In genomic region chr11:114198317-114199032, GRCm38 (mm10) we compare ENCODE assay signal across 8 mouse cellular contexts.
DNase-seq lines count a peak whose midpoint lies in the region; ATAC-seq and TF ChIP-seq lines count a peak whose summit lies in the region.

No protein-coding gene starts in this region.

- peak; percentile 53; the same call in 1 of the 2 replicates for ATAC-seq in hindbrain, embryonic 14.5 days (ENCODE audit: low FRiP score)
- ATAC-seq in lung, postnatal 0 days = peak; percentile 97

- TF ChIP-seq EP300 in lung, postnatal 0 days (IDR thresholded peaks at IDR 0.05) = peak; percentile 96

- H3K9me3 ChIP-seq in hindbrain, embryonic 14.5 days (ENCODE audit: control insufficient read depth, low read length) = no peaks in the 10 kb centered on the region
- H3K9me3 ChIP-seq in lung, postnatal 0 days (ENCODE audit: low read length) = no peaks in the 10 kb centered on the region

- peak overlapping the region; percentile 51; the same call in 1 of the 2 replicates for H3K27ac ChIP-seq in hindbrain, embryonic 14.5 days
- 0 out of 2 replicates have a peak overlapping the region, but pooled peaks have one; percentile 33 for H3K27ac ChIP-seq in lung, postnatal 0 days (ENCODE audit: low read length)

- no peak overlapping the region for H3K9ac ChIP-seq in hindbrain, embryonic 14.5 days
- H3K9ac ChIP-seq in lung, postnatal 0 days (replicated peaks; ENCODE audit: low read depth) = no peak overlapping the region

- no peak overlapping the region for H3K4me2 ChIP-seq in hindbrain, embryonic 14.5 days (replicated peaks)
- H3K4me2 ChIP-seq in lung, postnatal 0 days (replicated peaks; ENCODE audit: low read depth, low read length) = peak overlapping the region; percentile 27; the same call in 1 of the 2 replicates

- H3K27me3 ChIP-seq in hindbrain, embryonic 14.5 days (ENCODE audit: control insufficient read depth, insufficient read depth, low read length) = no peaks in the 10 kb centered on the region
- no peaks in the 10 kb centered on the region for H3K27me3 ChIP-seq in lung, postnatal 0 days (replicated peaks; ENCODE audit: insufficient read depth, low read length)

- no peaks in the 10 kb centered on the region for H3K36me3 ChIP-seq in hindbrain, embryonic 14.5 days (replicated peaks; ENCODE audit: control insufficient read depth, insufficient read depth)
- H3K36me3 ChIP-seq in lung, postnatal 0 days (ENCODE audit: insufficient read depth, low read length) = no peaks in the 10 kb centered on the region

- DNase-seq in adrenal gland, postnatal 25 days = peak; percentile 92
- peak; percentile 62 to 92 for DNase-seq in cerebellum, postnatal 4 days (ENCODE audit: low spot score in 2 of 2)
- DNase-seq in gastrocnemius, postnatal 10 days = peak; percentile 95
- peak; percentile 79 for DNase-seq in hindbrain, embryonic 14.5 days (ENCODE audit: low spot score)
- DNase-seq in layer of hippocampus, postnatal 14 days (ENCODE audit: low spot score in 2 of 2) = peak; percentile 90 to 94
- peak; percentile 95 for DNase-seq in lung, postnatal 0 days (ENCODE audit: low spot score)
- DNase-seq in skeletal muscle tissue, adult 2 months (ENCODE audit: low read depth, low spot score) = peak; percentile 94
- no peak for DNase-seq in natural killer cell, adult 2 months (ENCODE audit: low spot score in 2 of 2)

- H3K4me3 ChIP-seq in hindbrain, embryonic 14.5 days (replicated peaks; ENCODE audit: low read length) = no peak overlapping the region
- H3K4me3 ChIP-seq in lung, postnatal 0 days (ENCODE audit: low read depth, low read length) = no peak overlapping the region

- H3K4me1 ChIP-seq in hindbrain, embryonic 14.5 days (replicated peaks; ENCODE audit: control insufficient read depth, insufficient read depth, low read length) = peaks cover 19% of the 10 kb centered on the region
- no peaks in the 10 kb centered on the region for H3K4me1 ChIP-seq in lung, postnatal 0 days (ENCODE audit: insufficient read depth, low read depth, low read length)

- 49% methylated on average over 15 of the region's 15 CpGs for WGBS in hindbrain, embryonic 14.5 days
- WGBS in lung, postnatal 0 days = 26% methylated on average over 15 of the region's 15 CpGs

- peak; percentile 27 for TF ChIP-seq CTCF in lung, postnatal 0 days (IDR thresholded peaks at IDR 0.05)

Comparison
In these comparisons a context has a peak if more than half of its experiments do, and no peak if none do; other contexts are left out.
1. DNase-seq: peak in adrenal gland, postnatal 25 days (single experiment), cerebellum, postnatal 4 days (2 of 2), gastrocnemius, postnatal 10 days (single experiment), hindbrain, embryonic 14.5 days (single experiment), layer of hippocampus, postnatal 14 days (2 of 2), lung, postnatal 0 days (single experiment) and skeletal muscle tissue, adult 2 months (single experiment); none in natural killer cell, adult 2 months (0 of 2).